Mouse (Mus musculus): Measurements from ENCODE around the gene Sema3b.
A peak's percentile ranks its signal among the peaks of the same experiment; 100 is the strongest.

DNA sequence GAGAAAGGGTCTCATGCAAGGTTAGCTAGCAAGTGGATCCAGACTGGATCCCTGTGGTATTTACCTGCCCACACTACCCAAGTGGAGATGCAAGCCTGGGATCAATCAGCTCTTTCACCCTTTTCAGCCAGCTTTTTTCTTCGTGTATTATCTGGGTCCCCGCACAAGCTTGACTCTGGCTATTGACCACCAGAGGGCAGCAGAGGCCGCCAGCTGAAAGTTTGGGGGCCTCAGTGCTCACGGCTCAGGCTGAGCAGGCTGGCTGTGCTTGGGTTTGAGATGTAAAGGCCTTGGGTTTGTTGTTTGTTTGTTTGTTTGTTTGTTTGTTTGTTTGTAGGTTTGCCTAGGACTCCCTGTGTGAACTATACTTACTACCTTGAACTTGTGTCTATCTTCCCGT, 36.5 kb upstream of the Sema3b start:
- TF ChIP-seq CTCF (IDR thresholded peaks at IDR 0.05; ENCODE audit: extremely low read depth, insufficient read depth, low read length) = peak; percentile 88
- no peak for TF ChIP-seq POLR2A (IDR thresholded peaks at IDR 0.05; ENCODE audit: extremely low read depth, insufficient read depth, low read length)

Data from cortical plate, adult 2 months (tissue).